Mouse (Mus musculus) thymus, adult 18-20 months (tissue): Measurements from ENCODE around the gene Sez6.

Experiments
- DNase-seq, 2 experiments: peaks; one replicate each; pipeline ENCODE4 v3.0.0; 2022; ENCODE audit warnings: mixed read lengths in 2 of 2

Sez6 gene

GRCm38 (mm10) chr11:77930751-77931540, at the start of gene Sez6:
Sez6 (plus strand) TSS chr11:77930800.
- peak; percentile 32 to 51 for DNase-seq

GRCm38 (mm10) chr11:77884524-77885245, 45.9 kb upstream of the Sez6 start:
- no peak for DNase-seq

- DNase-seq, result no peak
Observed at GRCm38 (mm10) chr11:77885246-77885575, 45.4 kb upstream of the Sez6 start.

GRCm38 (mm10) chr11:77887373-77887960, 43.1 kb upstream of the Sez6 start:
- peak; percentile 83 to 91 for DNase-seq

GRCm38 (mm10) chr11:77888846-77889245, 41.8 kb upstream of the Sez6 start:
- no peak for DNase-seq

GRCm38 (mm10) chr11:77889484-77889883, 41.1 kb upstream of the Sez6 start:
- DNase-seq, result no peak

GRCm38 (mm10) chr11:77890648-77891258, 39.8 kb upstream of the Sez6 start:
- DNase-seq, result no peak

GRCm38 (mm10) chr11:77892883-77893282, 37.7 kb upstream of the Sez6 start:
- no peak for DNase-seq

GRCm38 (mm10) chr11:77893283-77893682, 37.3 kb upstream of the Sez6 start:
- no peak for DNase-seq

- peak; percentile 28 to 38 for DNase-seq
Observed at GRCm38 (mm10) chr11:77893787-77894718, 36.5 kb upstream of the Sez6 start, which contains the start of gene Pipox. Pipox (minus strand) TSS chr11:77894096.

GRCm38 (mm10) chr11:77894967-77895366, 35.6 kb upstream of the Sez6 start:
- DNase-seq, result no peak

- DNase-seq, result no peak
Observed at GRCm38 (mm10) chr11:77896011-77896410, 34.6 kb upstream of the Sez6 start.

GRCm38 (mm10) chr11:77896480-77896819, 34.1 kb upstream of the Sez6 start:
- no peak for DNase-seq

- DNase-seq, result no peak
Observed at GRCm38 (mm10) chr11:77896820-77897805, 33.5 kb upstream of the Sez6 start.

- DNase-seq, result no peak
Observed at GRCm38 (mm10) chr11:77900187-77900586, 30.4 kb upstream of the Sez6 start.

- no peak for DNase-seq
Observed at GRCm38 (mm10) chr11:77900696-77901095, 29.9 kb upstream of the Sez6 start.

- no peak for DNase-seq
Observed at GRCm38 (mm10) chr11:77901366-77901765, 29.2 kb upstream of the Sez6 start.

- no peak for DNase-seq
Observed at GRCm38 (mm10) chr11:77901775-77902355, 28.7 kb upstream of the Sez6 start.

GRCm38 (mm10) chr11:77903761-77904160, 26.8 kb upstream of the Sez6 start:
- no peak for DNase-seq

GRCm38 (mm10) chr11:77904707-77905106, 25.9 kb upstream of the Sez6 start:
- DNase-seq, result no peak
